Mouse (Mus musculus): Measurements from ENCODE around the gene Wbp11. TPM values are rescaled to one million over a fixed set of nuclear protein-coding genes. Genes with fewer than 3 reads are reported as not detected.

The Wbp11 gene
- polyA plus RNA-seq (2015; fragmentation: Nextera tagmentation; extraction: Ambion mirVana), result 79.2 and 82.3 TPM in 2 replicates

DNA sequence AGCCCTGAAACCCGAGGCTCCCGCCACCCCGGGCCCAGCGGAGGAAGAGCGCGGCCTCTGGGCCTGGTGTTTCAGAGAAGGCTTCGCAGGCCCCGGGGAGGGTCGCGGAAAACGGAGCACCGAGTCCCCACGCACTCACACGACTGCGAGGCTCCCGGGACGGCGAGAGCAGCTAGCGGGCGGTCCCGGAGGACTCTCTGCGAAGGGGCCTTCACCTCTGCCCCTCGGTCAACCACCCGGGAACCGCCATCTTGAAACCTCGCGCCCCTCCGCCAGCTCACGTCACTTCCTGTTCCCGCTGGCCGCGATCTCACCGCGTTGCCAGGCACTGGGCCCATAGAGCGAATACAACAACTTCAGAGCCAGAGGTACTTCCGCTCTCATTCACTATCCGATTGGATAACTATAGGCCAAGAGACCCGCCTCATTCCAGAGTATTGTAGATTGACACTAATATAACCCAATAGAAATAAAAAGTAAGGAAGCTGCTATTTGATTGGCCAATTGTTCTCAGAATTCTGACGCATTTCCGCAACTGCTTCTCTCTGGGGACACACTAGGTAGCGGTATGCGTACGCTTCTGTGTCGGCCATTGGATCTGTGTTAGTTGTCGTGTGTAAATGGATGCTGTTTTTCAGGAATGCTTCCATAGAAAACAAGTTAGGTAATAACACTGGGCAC is at the start of gene Wbp11:
Wbp11 (minus strand) TSS at position 353 of the 681 bp plus-strand sequence.
- peaks cover 8% of the 10 kb centered on the region for H3K4me1 ChIP-seq (replicated peaks; ENCODE audit: control insufficient read depth, insufficient read depth, low read length)
- under 1% methylated on average over 45 of the region's 45 CpGs for WGBS
- peak; percentile 100 for ATAC-seq
- no peaks in the 10 kb centered on the region for H3K9me3 ChIP-seq (ENCODE audit: control insufficient read depth, low read length)
- peak within 1 kb of the TSS; percentile 91 for H3K27ac ChIP-seq (ENCODE audit: low read length)
- no peaks in the 10 kb centered on the region for H3K27me3 ChIP-seq (replicated peaks; ENCODE audit: control insufficient read depth, insufficient read depth, low read length)
- H3K4me3 ChIP-seq (replicated peaks; ENCODE audit: low read length), result peak within 1 kb of the TSS; percentile 100
- H3K36me3 ChIP-seq (ENCODE audit: control insufficient read depth, insufficient read depth), result peaks cover 13% of the 10 kb centered on the region
- H3K4me2 ChIP-seq (ENCODE audit: low read length), result peak within 1 kb of the TSS; percentile 84
- H3K9ac ChIP-seq (replicated peaks; ENCODE audit: low read depth, low read length), result peak within 1 kb of the TSS; percentile 97

DNA sequence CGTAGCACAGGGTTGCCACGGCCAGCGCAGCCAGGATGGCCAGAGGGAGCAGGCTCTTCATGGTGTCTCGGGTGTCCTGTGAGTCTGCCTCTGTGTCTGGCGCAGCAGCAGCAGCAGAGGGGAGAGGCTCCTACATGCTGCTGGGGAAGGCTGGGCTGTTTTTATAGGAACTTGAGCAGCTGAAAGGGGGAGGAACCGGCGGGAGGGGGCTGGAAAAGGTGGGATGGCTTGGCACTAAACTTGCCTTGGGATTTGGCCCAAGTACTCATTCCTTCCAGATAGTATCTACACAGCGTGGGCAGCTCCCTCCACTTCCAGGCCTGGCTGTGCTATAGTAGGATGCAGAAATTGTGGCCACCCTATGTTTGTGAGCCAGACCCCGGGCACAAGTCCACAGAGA is 47.6 kb upstream of the Wbp11 start, which contains the start of gene Mgp:
Mgp (minus strand) TSS at position 154 of the 400 bp plus-strand sequence.
- Histone ChIP-seq H3K27ac (ENCODE audit: low read length) (no peak within 1 kb of the TSS), H3K36me3 (ENCODE audit: control insufficient read depth, insufficient read depth) (no peaks in the 10 kb centered on the region), H3K9ac (replicated peaks; ENCODE audit: low read depth, low read length) (no peak within 1 kb of the TSS; the same call in 1 of the 2 replicates), H3K27me3 (replicated peaks; ENCODE audit: control insufficient read depth, insufficient read depth, low read length) (no peaks in the 10 kb centered on the region), H3K4me1 (replicated peaks; ENCODE audit: control insufficient read depth, insufficient read depth, low read length) (peaks cover 11% of the 10 kb centered on the region), H3K4me2 (ENCODE audit: low read length) (peak within 1 kb of the TSS; percentile 25), H3K9me3 (ENCODE audit: control insufficient read depth, low read length) (no peaks in the 10 kb centered on the region), H3K4me3 (replicated peaks; ENCODE audit: low read length) (no peak within 1 kb of the TSS)
- ATAC-seq, result no peak
- WGBS, result 60% methylated on average over 9 of the region's 9 CpGs

DNA sequence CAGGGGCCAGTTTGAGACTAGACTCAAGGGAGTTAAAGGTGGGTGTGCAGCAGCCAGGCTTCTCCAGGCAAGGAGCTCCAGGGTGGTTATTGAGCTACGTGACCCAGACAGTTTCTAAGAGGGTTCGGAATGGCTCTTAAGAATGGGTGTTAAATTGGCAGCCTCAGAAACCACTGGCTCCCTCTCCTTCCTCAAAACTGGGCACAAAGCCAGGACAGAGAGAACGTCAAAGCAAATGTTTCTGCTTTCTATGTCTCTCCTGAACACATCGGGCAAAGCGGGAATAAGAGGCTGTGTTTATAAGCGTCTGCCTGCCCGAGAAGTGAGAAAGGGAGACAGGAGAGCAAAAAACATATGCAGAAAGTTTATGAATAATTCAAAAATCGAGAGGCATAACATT is 46.6 kb upstream of the Wbp11 start:
- Histone ChIP-seq H3K4me3 (replicated peaks; ENCODE audit: low read length) (no peak overlapping the region), H3K27ac (ENCODE audit: low read length) (no peak overlapping the region), H3K4me2 (ENCODE audit: low read length) (peak overlapping the region; percentile 25), H3K9ac (replicated peaks; ENCODE audit: low read depth, low read length) (no peak overlapping the region), H3K27me3 (replicated peaks; ENCODE audit: control insufficient read depth, insufficient read depth, low read length) (no peaks in the 10 kb centered on the region), H3K4me1 (replicated peaks; ENCODE audit: control insufficient read depth, insufficient read depth, low read length) (peaks cover 11% of the 10 kb centered on the region), H3K36me3 (ENCODE audit: control insufficient read depth, insufficient read depth) (no peaks in the 10 kb centered on the region), H3K9me3 (ENCODE audit: control insufficient read depth, low read length) (no peaks in the 10 kb centered on the region)
- peak; percentile 45; the same call in 1 of the 2 replicates for ATAC-seq
- 12% methylated on average over 8 of the region's 8 CpGs for WGBS

DNA sequence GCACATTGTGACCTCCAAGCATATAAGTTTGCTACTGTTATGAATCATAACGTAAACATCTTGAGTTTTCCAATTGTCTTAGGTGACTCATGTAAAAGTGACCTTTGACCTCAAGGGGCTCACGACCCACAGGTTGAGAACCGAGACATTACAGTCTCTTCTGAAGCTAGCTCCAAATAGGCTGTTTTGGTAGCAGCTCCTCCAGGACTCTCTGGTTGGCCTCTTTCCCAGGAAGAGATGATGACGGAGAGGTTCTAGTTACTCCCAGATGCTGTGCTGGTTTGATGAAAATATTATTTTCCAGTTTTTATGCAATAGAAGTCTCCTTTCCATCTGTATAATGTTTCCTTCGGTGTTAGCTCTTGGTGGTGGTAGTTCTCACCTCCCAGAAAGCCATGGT is 40.9 kb upstream of the Wbp11 start:
- H3K27me3 ChIP-seq (replicated peaks; ENCODE audit: control insufficient read depth, insufficient read depth, low read length), result no peaks in the 10 kb centered on the region
- no peak for ATAC-seq
- H3K4me2 ChIP-seq (ENCODE audit: low read length), result no peak overlapping the region
- H3K36me3 ChIP-seq (ENCODE audit: control insufficient read depth, insufficient read depth), result no peaks in the 10 kb centered on the region
- no peak overlapping the region for H3K9ac ChIP-seq (replicated peaks; ENCODE audit: low read depth, low read length)
- 87% methylated on average over 5 of the region's 5 CpGs for WGBS
- no peak overlapping the region for H3K4me3 ChIP-seq (replicated peaks; ENCODE audit: low read length)
- no peaks in the 10 kb centered on the region for H3K9me3 ChIP-seq (ENCODE audit: control insufficient read depth, low read length)
- H3K27ac ChIP-seq (ENCODE audit: low read length), result no peak overlapping the region
- no peaks in the 10 kb centered on the region for H3K4me1 ChIP-seq (replicated peaks; ENCODE audit: control insufficient read depth, insufficient read depth, low read length)

DNA sequence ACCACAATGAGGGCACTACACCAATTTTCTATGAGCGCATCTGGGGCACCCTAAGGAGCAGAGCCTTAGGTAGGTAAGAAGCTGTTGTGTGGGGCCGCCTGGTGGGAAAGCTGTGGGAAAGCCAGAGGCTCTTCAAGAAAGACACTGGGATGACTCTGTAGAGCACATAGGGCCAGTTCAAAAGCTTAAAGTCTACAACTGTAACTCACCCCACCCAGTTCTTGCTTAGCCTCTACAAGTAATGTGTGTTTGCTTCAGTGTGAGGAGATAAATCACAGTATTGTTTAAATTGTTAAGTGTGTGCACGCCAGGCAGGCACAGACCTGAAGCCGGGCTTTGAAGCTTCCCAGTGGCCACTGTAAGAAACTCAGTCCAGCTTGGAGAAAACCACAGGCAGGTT is 38.1 kb upstream of the Wbp11 start:
- no peak for ATAC-seq
- 87% methylated on average over 4 of the region's 4 CpGs for WGBS
- Histone ChIP-seq H3K36me3 (ENCODE audit: control insufficient read depth, insufficient read depth) (no peaks in the 10 kb centered on the region), H3K27me3 (replicated peaks; ENCODE audit: control insufficient read depth, insufficient read depth, low read length) (no peaks in the 10 kb centered on the region), H3K4me2 (ENCODE audit: low read length) (no peak overlapping the region), H3K9ac (replicated peaks; ENCODE audit: low read depth, low read length) (no peak overlapping the region), H3K27ac (ENCODE audit: low read length) (no peak overlapping the region), H3K4me1 (replicated peaks; ENCODE audit: control insufficient read depth, insufficient read depth, low read length) (no peaks in the 10 kb centered on the region), H3K9me3 (ENCODE audit: control insufficient read depth, low read length) (no peaks in the 10 kb centered on the region), H3K4me3 (replicated peaks; ENCODE audit: low read length) (no peak overlapping the region)

DNA sequence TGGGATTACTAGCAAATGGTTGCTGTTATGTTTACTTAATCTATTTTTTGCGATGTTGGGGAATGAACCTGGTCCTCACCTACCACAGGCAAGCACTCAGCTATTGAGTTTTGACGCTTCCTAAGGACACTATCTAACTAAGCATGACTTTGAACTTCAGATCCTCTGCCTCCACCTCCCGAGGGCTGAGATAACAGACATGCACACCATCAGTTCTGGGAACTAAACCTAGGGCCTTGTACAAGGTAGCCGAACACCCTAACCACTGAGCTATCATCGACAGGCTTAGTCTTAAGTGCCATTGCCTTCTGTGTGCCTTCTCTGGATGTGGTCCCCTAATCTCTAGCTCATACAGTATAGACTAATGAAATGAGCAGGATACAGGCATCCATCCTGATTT is 37.3 kb upstream of the Wbp11 start:
- Histone ChIP-seq H3K4me2 (ENCODE audit: low read length) (no peak overlapping the region), H3K27me3 (replicated peaks; ENCODE audit: control insufficient read depth, insufficient read depth, low read length) (no peaks in the 10 kb centered on the region), H3K4me3 (replicated peaks; ENCODE audit: low read length) (no peak overlapping the region), H3K27ac (ENCODE audit: low read length) (no peak overlapping the region), H3K9me3 (ENCODE audit: control insufficient read depth, low read length) (no peaks in the 10 kb centered on the region), H3K9ac (replicated peaks; ENCODE audit: low read depth, low read length) (no peak overlapping the region), H3K36me3 (ENCODE audit: control insufficient read depth, insufficient read depth) (no peaks in the 10 kb centered on the region), H3K4me1 (replicated peaks; ENCODE audit: control insufficient read depth, insufficient read depth, low read length) (no peaks in the 10 kb centered on the region)
- 88% methylated on average over 5 of the region's 5 CpGs for WGBS
- ATAC-seq, result no peak

DNA sequence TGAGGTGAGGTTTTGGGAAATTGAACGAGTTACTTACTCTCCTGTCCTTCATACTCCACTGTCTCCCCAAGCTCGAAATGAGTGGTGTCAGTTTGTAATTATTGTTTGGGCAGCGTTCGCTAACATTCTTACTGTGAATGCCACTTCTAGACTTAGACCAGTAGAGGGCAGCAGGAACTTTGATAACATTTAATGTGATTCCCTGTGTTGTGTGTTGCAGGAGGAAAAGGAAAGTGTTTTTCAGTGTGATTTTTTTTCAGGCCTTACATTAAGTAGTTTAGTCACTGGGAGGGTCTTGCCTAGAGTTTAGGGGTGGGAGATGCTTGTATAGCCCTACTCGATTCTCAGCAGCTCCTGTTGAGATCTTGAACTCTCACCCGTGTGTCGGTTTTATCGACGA is 33.0 kb upstream of the Wbp11 start:
- H3K4me1 ChIP-seq (replicated peaks; ENCODE audit: control insufficient read depth, insufficient read depth, low read length), result no peaks in the 10 kb centered on the region
- no peak overlapping the region for H3K4me2 ChIP-seq (ENCODE audit: low read length)
- no peaks in the 10 kb centered on the region for H3K36me3 ChIP-seq (ENCODE audit: control insufficient read depth, insufficient read depth)
- peak; percentile 57; the same call in 1 of the 2 replicates for ATAC-seq
- H3K27ac ChIP-seq (ENCODE audit: low read length), result no peak overlapping the region
- H3K9me3 ChIP-seq (ENCODE audit: control insufficient read depth, low read length), result no peaks in the 10 kb centered on the region
- WGBS, result 52% methylated on average over 9 of the region's 9 CpGs
- no peaks in the 10 kb centered on the region for H3K27me3 ChIP-seq (replicated peaks; ENCODE audit: control insufficient read depth, insufficient read depth, low read length)
- H3K9ac ChIP-seq (replicated peaks; ENCODE audit: low read depth, low read length), result no peak overlapping the region
- no peak overlapping the region for H3K4me3 ChIP-seq (replicated peaks; ENCODE audit: low read length)

DNA sequence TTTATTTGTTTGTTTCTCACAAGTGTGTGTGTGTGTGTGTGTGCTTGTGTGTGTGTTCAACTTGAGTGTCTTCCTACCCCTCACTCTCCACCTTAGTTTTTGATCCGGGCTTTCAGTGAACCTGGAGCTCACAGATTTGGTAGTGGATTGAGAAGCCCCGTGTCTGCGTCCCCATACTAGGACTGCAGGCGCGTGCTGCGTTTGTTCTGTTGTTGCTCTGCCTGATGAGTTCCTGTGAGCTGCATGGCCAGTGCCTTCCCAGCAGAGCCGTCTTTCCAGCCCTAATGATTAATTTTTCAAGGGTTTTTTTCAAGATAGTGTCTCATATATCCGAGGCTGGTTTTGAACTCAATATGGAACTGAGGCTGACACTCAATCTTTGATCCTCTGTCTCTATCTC is 30.4 kb upstream of the Wbp11 start:
- no peak for ATAC-seq
- 83% methylated on average over 8 of the region's 8 CpGs for WGBS

DNA sequence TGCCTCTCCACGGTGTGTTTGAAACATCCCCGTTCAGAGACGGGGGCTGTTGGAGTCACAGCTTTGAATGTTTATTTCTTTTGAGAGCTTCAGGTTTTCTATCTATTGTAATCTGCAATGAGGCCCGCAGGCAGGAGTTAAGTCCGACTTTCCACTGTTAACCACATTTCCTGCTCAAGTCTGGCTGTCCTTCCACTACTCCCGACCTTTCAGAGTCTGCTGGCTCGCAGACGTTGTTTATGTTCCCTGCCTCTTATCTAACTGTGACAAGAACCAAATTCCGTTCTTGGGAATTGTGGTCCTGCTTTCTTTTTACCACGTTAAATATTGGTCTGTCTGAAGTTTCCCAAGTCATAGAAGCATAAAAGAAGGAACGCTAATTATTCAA is 29.8 kb upstream of the Wbp11 start:
- no peak overlapping the region for H3K27ac ChIP-seq (ENCODE audit: low read length)
- no peak for ATAC-seq
- H3K4me3 ChIP-seq (replicated peaks; ENCODE audit: low read length), result no peak overlapping the region
- H3K4me1 ChIP-seq (replicated peaks; ENCODE audit: control insufficient read depth, insufficient read depth, low read length), result no peaks in the 10 kb centered on the region
- WGBS, result 67% methylated on average over 11 of the region's 11 CpGs
- no peak overlapping the region for H3K9ac ChIP-seq (replicated peaks; ENCODE audit: low read depth, low read length)
- H3K36me3 ChIP-seq (ENCODE audit: control insufficient read depth, insufficient read depth), result no peaks in the 10 kb centered on the region
- H3K9me3 ChIP-seq (ENCODE audit: control insufficient read depth, low read length), result no peaks in the 10 kb centered on the region
- no peak overlapping the region for H3K4me2 ChIP-seq (ENCODE audit: low read length)
- H3K27me3 ChIP-seq (replicated peaks; ENCODE audit: control insufficient read depth, insufficient read depth, low read length), result no peaks in the 10 kb centered on the region

More for the DNA sequence above, 30.4 kb upstream of the Wbp11 start:
- Histone ChIP-seq H3K36me3 (ENCODE audit: control insufficient read depth, insufficient read depth) (no peaks in the 10 kb centered on the region), H3K9me3 (ENCODE audit: control insufficient read depth, low read length) (no peaks in the 10 kb centered on the region), H3K4me3 (replicated peaks; ENCODE audit: low read length) (no peak overlapping the region), H3K27me3 (replicated peaks; ENCODE audit: control insufficient read depth, insufficient read depth, low read length) (no peaks in the 10 kb centered on the region), H3K4me2 (ENCODE audit: low read length) (no peak overlapping the region), H3K27ac (ENCODE audit: low read length) (no peak overlapping the region), H3K4me1 (replicated peaks; ENCODE audit: control insufficient read depth, insufficient read depth, low read length) (no peaks in the 10 kb centered on the region), H3K9ac (replicated peaks; ENCODE audit: low read depth, low read length) (no peak overlapping the region)
